Mouse (Mus musculus) cerebellum, adult 2 months (tissue): Measurements from ENCODE around the gene Chmp1a.

Source experiments
- CTCF ChIP-seq: fragments of 200-500 bp; IDR thresholded peaks from 2 replicates; pipeline ENCODE4 v1.5.1; 2011; ENCODE audit warnings: low read depth, mild to moderate bottlenecking, control low read depth, low read length, moderate library complexity, borderline replicate concordance; ENCODE audit not compliant: insufficient read depth
- POLR2A ChIP-seq: fragments of 200-500 bp; IDR thresholded peaks from 2 replicates; pipeline ENCODE4 v1.6.1; 2011; ENCODE audit warnings: low read length, control low read depth, borderline replicate concordance; ENCODE audit not compliant: insufficient read depth

DNA sequence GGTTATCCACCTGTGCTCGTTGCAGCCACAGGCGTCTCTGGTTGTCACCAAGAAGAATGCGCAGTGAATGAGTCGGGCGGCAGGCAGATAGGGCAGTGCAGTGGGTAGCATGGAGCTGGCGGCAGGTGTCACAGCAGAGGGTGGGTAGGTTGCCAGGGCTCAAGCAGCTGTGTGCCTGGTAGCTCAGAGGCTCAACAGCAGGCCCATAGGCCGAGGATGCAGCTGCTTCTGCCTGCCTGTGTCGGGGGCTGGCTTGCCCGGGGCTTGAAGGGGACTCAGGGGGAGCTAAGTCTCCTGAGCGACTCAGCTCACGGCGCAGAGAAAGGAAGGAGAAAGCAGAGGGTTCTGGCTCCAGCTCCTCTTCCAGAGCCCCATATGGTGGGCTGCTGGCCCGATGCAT, 20.7 kb upstream of the Chmp1a start:
- TF ChIP-seq CTCF = no peak
- TF ChIP-seq POLR2A = no peak
